Mouse (Mus musculus) adrenal gland, postnatal 14 days (tissue): ENCODE data around the gene Mrpl2. TPM values are rescaled to one million over a fixed set of nuclear protein-coding genes. Genes with fewer than 3 reads are reported as not detected.

Experiments
- total RNA-seq: library from RNA; stranded (reverse); gene quantifications from 2 replicates; pipeline ENCODE4 v1.2.3, GENCODE M21; 2021

Gene Mrpl2
- total RNA-seq, 1 experiment from 2014 or later, result 134 TPM

Other genes with a start within 250 kb of the Mrpl2 start
- 1.1 and 1.2 TPM in 2 replicates for gene Crip3, start 217.3 kb upstream of the Mrpl2 start, total RNA-seq
- gene Slc22a7, start 207.8 kb upstream of the Mrpl2 start, total RNA-seq, result 0.49 and 14.3 TPM in 2 replicates
- gene Ttbk1, start 158.6 kb upstream of the Mrpl2 start, total RNA-seq, result 0.78 and 1.4 TPM in 2 replicates
- 5.3 and 7.8 TPM in 2 replicates for gene Dnph1, start 149.5 kb upstream of the Mrpl2 start, total RNA-seq
- gene Cul9, start 99.8 kb upstream of the Mrpl2 start, total RNA-seq, result 17.1 and 20.7 TPM in 2 replicates
- 38.4 and 39.2 TPM in 2 replicates for gene Srf, start 90.1 kb upstream of the Mrpl2 start, total RNA-seq
- gene Ptk7, start 16.7 kb upstream of the Mrpl2 start, total RNA-seq, result 13.8 and 16.0 TPM in 2 replicates
- 32.3 and 34.7 TPM in 2 replicates for gene Klc4, start 207 bp upstream of the Mrpl2 start, total RNA-seq
- 45.5 and 52.3 TPM in 2 replicates for gene Cul7, start 4.1 kb downstream of the Mrpl2 start, total RNA-seq
- 23.7 and 25.7 TPM in 2 replicates for gene Rrp36, start 28.1 kb downstream of the Mrpl2 start, total RNA-seq
- 80.5 and 90.2 TPM in 2 replicates for gene Mea1, start 32.6 kb downstream of the Mrpl2 start, total RNA-seq
- 80.0 and 83.6 TPM in 2 replicates for gene Klhdc3, start 34.7 kb downstream of the Mrpl2 start, total RNA-seq
- 47.1 and 49.0 TPM in 2 replicates for gene Ppp2r5d, start 58.9 kb downstream of the Mrpl2 start, total RNA-seq
- 70.2 and 72.3 TPM in 2 replicates for gene Pex6, start 65.2 kb downstream of the Mrpl2 start, total RNA-seq
- 6.9 and 124 TPM in 2 replicates for gene Gnmt, start 82.9 kb downstream of the Mrpl2 start, total RNA-seq
- gene Cnpy3, start 106.0 kb downstream of the Mrpl2 start, total RNA-seq, result 41.0 and 43.1 TPM in 2 replicates
- 0.33 TPM in 1 of 2 replicates, not detected in the other for gene Ptcra, start 117.5 kb downstream of the Mrpl2 start, total RNA-seq
- 62.9 and 66.5 TPM in 2 replicates for gene 2310039H08Rik, start 126.4 kb downstream of the Mrpl2 start, total RNA-seq
- 92.0 and 97.4 TPM in 2 replicates for gene Rpl7l1, start 136.4 kb downstream of the Mrpl2 start, total RNA-seq
- 19.4 and 20.1 TPM in 2 replicates for gene Bicral, start 212.3 kb downstream of the Mrpl2 start, total RNA-seq
- 20.6 and 20.7 TPM in 2 replicates for gene Tbcc, start 244.5 kb downstream of the Mrpl2 start, total RNA-seq